Mouse (Mus musculus): ENCODE data around the gene Zfp936.
"Not testable (repeated sequence)": the region's sequence is repeated elsewhere in the genome, so short reads cannot be mapped to it uniquely, and the experiment has no call there.

The Zfp936 gene

GRCm38 (mm10) chr7:43113929-43114328 lies at the start of gene Zfp936:
TSS of gene Zfp936 (plus strand) at chr7:43114229.
- not testable (repeated sequence) for DNase-seq (ENCODE audit: low spot score)

- no peak for DNase-seq (ENCODE audit: low spot score)
Observed at GRCm38 (mm10) chr7:43077831-43078230, 36.2 kb upstream of the Zfp936 start.

- DNase-seq (ENCODE audit: low spot score), result not testable (repeated sequence)
Observed at GRCm38 (mm10) chr7:43128691-43129090, 14.7 kb downstream of the Zfp936 start.

GRCm38 (mm10) chr7:43164121-43164520 lies 50.1 kb downstream of the Zfp936 start:
- not testable (repeated sequence) for DNase-seq (ENCODE audit: low spot score)

- DNase-seq (ENCODE audit: low spot score), result not testable (repeated sequence)
Observed at GRCm38 (mm10) chr7:43167101-43167500, 53.1 kb downstream of the Zfp936 start.

- DNase-seq (ENCODE audit: low spot score), result not testable (repeated sequence)
Observed at GRCm38 (mm10) chr7:43167811-43168210, 53.8 kb downstream of the Zfp936 start.

GRCm38 (mm10) chr7:43168212-43168611 lies 54.2 kb downstream of the Zfp936 start:
- DNase-seq (ENCODE audit: low spot score), result not testable (repeated sequence)

- no peak for DNase-seq (ENCODE audit: low spot score)
Observed at GRCm38 (mm10) chr7:43177003-43177702, 63.1 kb downstream of the Zfp936 start.

- not testable (repeated sequence) for DNase-seq (ENCODE audit: low spot score)
Observed at GRCm38 (mm10) chr7:43213781-43214180, 99.8 kb downstream of the Zfp936 start.
